17 mouse cellular contexts compared by ENCODE assay signal in genomic region chr6:135636648-135637047, GRCm38 (mm10).
A peak's percentile ranks its signal among the peaks of the same experiment; 100 is the strongest.
DNase-seq lines count a peak whose midpoint lies in the region.
"Had no signal": no experiment of that assay in that cellular context is flagged by ENCODE, and none has a peak within 500 bp of the region (broad histone marks: within the 10 kb centered on the region; RNA-seq: fewer than 3 reads in every experiment).

No protein-coding gene starts in this region.

- peak; percentile 73 for DNase-seq in heart, adult 11 months
- DNase-seq in heart, postnatal 10 days = no peak
- DNase-seq in layer of hippocampus, adult 9-11 months = peak; percentile 94
- DNase-seq in left cerebral cortex, postnatal 14 days (ENCODE audit: low spot score in 2 of 2) = peak; percentile 85 to 86
- DNase-seq in right cerebral cortex, postnatal 36 days (ENCODE audit: low spot score in 2 of 2) = peak; percentile 90 to 91
- no peak for DNase-seq in liver
- no peak for DNase-seq in limb, embryonic 10.5 days (ENCODE audit: low spot score)
- no peak for DNase-seq in ovary, postnatal 10 days (ENCODE audit: low spot score)
- DNase-seq: adrenal gland, adult 2 months; kidney, postnatal 36 days; liver, embryonic 13.5 days; lung, postnatal 14 days; thymus, adult 18-20 months had no signal

- 81% methylated on average over 8 of the region's 8 CpGs for WGBS in limb, embryonic 10.5 days

- H3K27ac ChIP-seq in limb, embryonic 10.5 days = no peak overlapping the region
- H3K27ac ChIP-seq: forebrain, embryonic 12.5 days; heart, embryonic 15.5 days; hindbrain, embryonic 13.5 days; liver, embryonic 13.5 days; midbrain, embryonic 13.5 days had no signal

- intact Hi-C loops in heart, postnatal 10 days (cut with DNase I) = no loop called here
- intact Hi-C loops in left cerebral cortex, postnatal 14 days (cut with DNase I) = loop anchor here (2.0 kb wide), 1 partner anchor 110 kb away; no protein-coding TSS in a partner anchor

- H3K9me3 ChIP-seq in limb, embryonic 10.5 days (replicated peaks) = no peaks in the 10 kb centered on the region
- H3K9me3 ChIP-seq: forebrain, embryonic 12.5 days; heart, embryonic 15.5 days; liver, embryonic 13.5 days had no signal

- H3K27me3 ChIP-seq in limb, embryonic 10.5 days (ENCODE audit: low read depth, poor library complexity, severe bottlenecking) = no peaks in the 10 kb centered on the region
- H3K27me3 ChIP-seq: forebrain, embryonic 12.5 days; heart, embryonic 15.5 days; hindbrain, embryonic 13.5 days; liver, embryonic 13.5 days; midbrain, embryonic 13.5 days had no signal

- no peaks in the 10 kb centered on the region for H3K36me3 ChIP-seq in limb, embryonic 10.5 days
- H3K36me3 ChIP-seq: forebrain, embryonic 12.5 days; heart, embryonic 15.5 days; hindbrain, embryonic 13.5 days; liver, embryonic 13.5 days; midbrain, embryonic 13.5 days had no signal

- H3K4me3 ChIP-seq in limb, embryonic 10.5 days = no peak overlapping the region
- H3K4me3 ChIP-seq: forebrain, embryonic 12.5 days; heart, embryonic 15.5 days; hindbrain, embryonic 13.5 days; liver, embryonic 13.5 days; midbrain, embryonic 13.5 days had no signal

- H3K4me1 ChIP-seq in limb, embryonic 10.5 days = no peaks in the 10 kb centered on the region
- H3K4me1 ChIP-seq: forebrain, embryonic 12.5 days; heart, embryonic 15.5 days; hindbrain, embryonic 13.5 days; liver, embryonic 13.5 days; midbrain, embryonic 13.5 days had no signal

Comparison
In these comparisons a context has a peak if more than half of its experiments do, and no peak if none do; other contexts are left out.
1. DNase-seq: peak in heart, adult 11 months (single experiment), layer of hippocampus, adult 9-11 months (single experiment), left cerebral cortex, postnatal 14 days (2 of 2) and right cerebral cortex, postnatal 36 days (2 of 2); none in heart, postnatal 10 days (0 of 2), liver (single experiment), limb, embryonic 10.5 days (single experiment) and ovary, postnatal 10 days (single experiment).